Mouse (Mus musculus) left cerebral cortex, postnatal 4 days (tissue): ENCODE results near the gene Aqp9. TPM values are rescaled to one million over a fixed set of nuclear protein-coding genes. Genes with fewer than 3 reads are reported as not detected.

ENCODE experiments used
- DNase-seq: peaks from one replicate; pipeline ENCODE4 v3.0.0-alpha.2; 2022
- intact Hi-C: fragments of 180-260 bp; cut with DNase I; formaldehyde crosslinking; loops from one replicate; pipeline ENCODE4 v1.15.1; 2025
- total RNA-seq, 2 experiments: library from RNA; stranded (reverse); gene quantifications; 2 replicates each; pipeline ENCODE4 v1.2.3; 2021

Aqp9 gene
- total RNA-seq, 2 experiments from 2014 or later = 0.87 to 1.5 TPM

DNA sequence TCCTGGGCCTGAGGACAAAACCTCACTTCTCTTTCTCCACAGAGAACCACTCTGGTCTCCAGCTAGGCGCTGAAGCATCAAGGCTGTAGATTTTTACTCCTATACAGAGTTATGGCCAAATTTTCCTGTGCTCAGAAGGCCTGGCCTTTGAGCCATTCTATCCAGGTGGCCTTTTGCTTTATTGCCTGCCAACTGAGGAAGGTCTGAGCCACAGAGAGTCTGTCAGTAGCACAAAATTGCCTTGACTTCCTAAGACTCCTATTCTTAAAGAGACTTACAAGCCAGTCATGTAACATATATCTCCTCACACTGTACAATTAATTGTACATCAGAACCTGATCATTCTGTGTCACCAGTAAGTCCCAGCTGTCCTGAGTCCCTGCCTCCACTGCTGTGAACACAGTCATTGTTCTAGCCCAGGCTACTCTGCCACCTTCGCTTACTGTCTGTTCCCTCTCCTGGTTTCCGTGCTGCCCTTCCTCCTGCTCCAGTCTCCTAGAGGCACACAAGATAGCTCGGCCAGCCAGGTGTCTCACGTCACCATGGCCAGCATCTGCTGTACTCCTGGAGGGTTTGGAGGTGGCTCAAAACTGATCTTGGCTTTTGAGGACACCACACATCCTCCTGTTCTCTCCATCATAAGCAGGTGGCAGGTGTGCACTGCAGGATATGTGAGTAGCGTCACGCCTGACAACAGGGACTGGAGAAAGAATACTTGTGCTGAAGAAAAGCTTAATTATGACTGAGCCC, 96.7 kb downstream of the Aqp9 start:
- intact Hi-C loops = loop anchor here (10.0 kb wide), 3 partner anchors 107 to 477 kb away; partner anchors contain the start of gene Adam10
- no peak for DNase-seq

DNA sequence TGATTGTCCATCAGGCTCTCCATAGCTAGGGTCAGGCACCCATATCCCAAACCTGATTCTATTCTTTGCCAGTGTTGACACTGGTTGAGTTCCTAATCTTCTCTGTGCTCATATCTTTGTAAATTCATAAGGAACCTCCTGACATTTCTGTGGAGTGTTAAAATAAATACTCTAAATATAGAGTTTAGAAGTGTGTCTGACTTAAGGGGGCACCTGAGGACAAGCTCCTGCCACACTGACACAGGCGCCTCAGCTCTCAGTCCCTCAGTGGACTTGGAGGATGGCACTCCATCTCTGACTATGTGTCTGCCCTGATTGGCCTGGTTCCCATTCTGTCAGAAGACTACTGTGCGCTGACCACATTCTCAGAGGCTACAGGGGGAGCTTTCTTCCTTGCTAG, 97.9 kb downstream of the Aqp9 start:
- DNase-seq = no peak
- intact Hi-C loops = loop anchor here (10.0 kb wide), 3 partner anchors 106 to 476 kb away; partner anchors contain the start of gene Adam10

DNA sequence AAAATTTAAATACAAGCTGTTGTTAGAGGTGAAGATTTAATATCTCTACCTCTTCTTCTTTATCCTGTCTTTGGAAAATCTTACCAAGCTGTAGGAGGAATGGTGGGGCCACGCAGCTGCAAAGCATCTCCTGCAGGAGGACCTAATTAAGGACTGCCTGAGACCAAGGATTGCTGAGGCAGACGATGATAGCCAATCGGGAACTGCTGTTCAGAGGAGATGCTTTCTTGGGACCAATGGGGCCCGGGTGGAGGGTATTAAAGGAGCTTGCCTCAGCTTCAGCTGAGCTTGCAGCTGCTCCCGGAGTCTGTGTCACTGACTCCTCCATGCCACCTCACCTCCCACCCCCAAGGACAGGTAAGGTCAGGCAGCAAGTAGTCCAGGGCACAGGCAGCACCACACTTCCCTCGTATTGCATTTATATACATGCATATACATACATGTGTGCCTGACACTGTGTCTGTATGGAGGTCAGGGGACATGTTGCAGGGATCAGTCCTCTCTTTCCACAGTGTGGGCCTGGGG, 99.6 kb downstream of the Aqp9 start:
- no peak for DNase-seq
- intact Hi-C loops = no loop called here

DNA sequence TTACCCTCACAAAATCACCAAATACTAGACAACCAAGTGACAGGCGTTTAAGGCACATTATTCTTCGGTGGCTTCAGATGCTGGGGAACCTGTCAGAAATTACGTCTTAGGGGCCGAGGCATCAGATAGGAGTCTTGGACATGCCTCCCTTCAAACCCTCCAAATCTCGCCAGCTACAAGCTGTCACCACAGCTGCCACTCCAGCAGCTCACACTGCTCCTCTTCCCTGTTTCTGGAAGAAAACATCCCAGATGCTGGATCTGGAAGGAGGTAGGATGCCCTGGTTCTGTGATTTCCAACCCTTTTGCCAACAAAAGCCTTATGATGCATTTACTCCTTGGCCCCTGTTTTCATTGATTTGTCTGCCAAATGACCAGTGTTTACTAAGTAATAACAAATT, 101.3 kb downstream of the Aqp9 start:
- DNase-seq = no peak
- intact Hi-C loops = no loop called here

DNA sequence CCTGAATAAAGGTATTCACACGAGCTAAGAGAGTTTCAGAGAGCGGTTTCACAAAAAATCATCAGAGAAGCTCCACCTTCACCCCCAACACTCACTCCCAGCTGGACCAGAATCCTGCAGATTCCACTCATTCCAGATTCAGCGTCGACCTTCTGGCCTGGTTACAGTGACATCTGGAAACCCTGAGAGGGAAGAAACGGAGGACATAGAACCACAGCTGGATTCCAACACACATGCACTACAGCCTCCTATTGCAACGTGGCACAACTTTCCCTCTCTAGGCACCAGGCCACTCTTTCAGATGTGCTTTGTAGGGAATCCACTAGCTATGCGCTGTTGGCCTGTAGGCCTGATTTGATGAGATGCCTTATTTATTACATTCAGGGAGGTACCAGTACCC, 102.0 kb downstream of the Aqp9 start:
- DNase-seq = no peak
- intact Hi-C loops = no loop called here

DNA sequence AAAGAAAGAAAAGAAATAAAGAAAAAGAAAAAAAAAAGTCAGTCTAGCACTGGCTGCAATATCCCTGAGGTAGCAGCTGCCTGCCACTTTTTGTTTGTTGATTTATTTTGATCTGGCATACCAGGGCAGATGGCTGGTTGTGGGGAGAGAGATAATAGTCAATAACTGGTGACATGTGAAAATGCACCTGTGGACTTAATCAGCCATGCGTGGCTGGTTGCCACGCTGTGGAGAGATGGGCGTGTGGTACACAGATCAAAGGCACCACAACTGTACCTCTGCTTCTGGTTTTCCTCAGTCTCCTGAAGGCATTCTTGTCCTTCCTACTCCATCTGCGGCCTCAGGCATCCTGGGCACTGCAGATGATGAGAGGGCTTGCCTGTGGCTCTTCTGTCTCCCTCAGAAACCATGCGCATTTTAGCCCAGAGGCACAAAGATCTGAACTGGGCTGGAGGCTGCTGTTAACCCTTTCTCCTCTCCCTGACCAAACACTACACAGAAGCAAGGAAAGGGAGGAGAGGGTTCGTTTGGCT, 103.1 kb downstream of the Aqp9 start:
- intact Hi-C loops = no loop called here
- DNase-seq = no peak

DNA sequence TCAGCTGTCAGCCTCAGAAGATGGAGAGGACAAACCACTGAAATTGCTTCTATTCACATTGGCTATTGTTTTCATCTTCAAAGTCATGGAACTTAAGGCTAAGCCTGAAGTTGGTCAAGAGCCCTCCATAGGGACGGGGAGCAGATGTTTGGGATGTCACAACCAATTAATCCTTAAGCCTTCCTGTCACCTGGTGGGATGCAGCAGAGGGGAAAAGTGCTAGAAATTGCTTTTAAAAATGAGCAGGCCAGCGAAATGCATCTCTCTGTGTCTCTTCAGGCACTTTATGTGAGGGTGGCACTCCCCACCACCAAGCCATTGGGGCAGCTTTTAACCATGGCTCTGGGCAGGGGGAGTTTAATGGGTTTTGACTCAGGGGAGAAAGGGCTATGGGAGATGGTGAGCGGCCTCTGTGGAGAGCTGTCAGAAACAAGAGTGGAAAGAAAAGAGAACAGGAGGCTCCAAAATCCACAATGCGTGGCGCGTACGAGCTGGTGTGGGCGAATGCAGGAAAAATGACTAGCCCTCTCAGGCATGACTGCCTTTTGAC, 104.1 kb downstream of the Aqp9 start:
- DNase-seq = no peak

DNA sequence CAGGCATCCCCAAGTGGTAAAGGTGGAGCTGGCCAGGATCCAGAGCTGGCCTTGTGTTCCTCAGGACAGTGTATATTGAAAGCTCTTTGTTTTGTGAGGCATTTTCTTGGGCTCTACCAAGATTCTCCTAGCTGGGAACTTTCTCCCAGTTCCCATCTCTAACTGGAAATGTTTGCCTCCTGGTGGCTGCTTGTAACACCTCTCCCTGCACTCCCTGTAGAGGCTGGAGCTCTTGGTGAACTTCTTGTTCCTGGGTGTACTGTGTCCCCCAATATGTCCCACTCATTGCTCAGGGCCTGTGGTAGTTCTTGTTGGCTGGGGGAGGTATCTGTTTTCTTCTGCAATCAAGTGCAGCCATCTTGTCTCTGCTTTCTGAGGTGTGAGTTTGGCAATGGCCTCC, 104.9 kb downstream of the Aqp9 start:
- intact Hi-C loops = no loop called here
- DNase-seq = no peak

More for the DNA sequence above, 104.1 kb downstream of the Aqp9 start:
- intact Hi-C loops = no loop called here

DNA sequence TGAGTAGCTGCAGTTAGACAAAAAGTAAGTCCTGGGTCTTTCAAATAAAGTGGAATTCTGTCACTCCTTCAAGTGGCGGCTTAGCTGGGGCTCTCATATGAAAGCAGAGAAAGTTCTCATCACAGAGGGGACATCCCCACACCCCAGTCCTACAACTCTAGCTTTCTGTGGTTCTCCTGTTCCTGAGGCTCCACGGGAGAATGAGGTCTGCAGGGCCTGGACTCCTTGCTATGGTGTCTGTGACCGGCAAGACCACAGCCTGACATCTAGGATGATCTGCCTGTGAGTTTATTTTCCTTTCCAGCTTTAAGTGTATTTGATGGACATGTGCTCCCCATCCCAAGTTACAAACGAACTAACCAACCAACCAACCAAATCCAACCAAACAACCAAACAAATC, 105.5 kb downstream of the Aqp9 start:
- intact Hi-C loops = no loop called here
- no peak for DNase-seq

DNA sequence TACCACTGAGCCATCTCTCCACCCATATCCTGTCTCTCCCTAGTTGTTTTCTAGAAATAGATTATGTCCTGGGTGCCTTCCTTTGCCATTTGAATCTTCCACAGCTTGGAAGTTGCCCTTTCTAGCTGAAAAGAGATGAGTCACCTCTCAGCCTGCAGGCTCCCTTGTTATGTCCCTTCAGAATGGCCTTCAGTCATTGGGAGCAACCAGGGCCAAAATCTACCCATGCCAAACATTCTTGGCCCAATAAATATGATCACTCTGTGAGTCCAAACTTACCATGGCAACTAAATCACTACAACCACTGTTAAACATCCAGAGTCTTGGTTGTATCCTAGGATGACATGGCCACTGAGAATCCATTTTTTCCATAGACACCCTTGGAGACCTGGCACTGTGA, 106.2 kb downstream of the Aqp9 start:
- intact Hi-C loops = no loop called here

More for the DNA sequence above, 106.2 kb downstream of the Aqp9 start:
- DNase-seq = no peak

Other genes starting within 250 kb of the Aqp9 start
- not detected for gene Lipc, start 216.5 kb downstream of the Aqp9 start, total RNA-seq
- gene Aldh1a2, start 47.1 kb upstream of the Aqp9 start, total RNA-seq = 10 to 100 TPM; 11.3 to 11.5 TPM